Mouse (Mus musculus) small intestine, adult 2 months (tissue): Measurements from ENCODE around the gene Hivep3.

Experiments
- CTCF ChIP-seq: fragments of 200-500 bp; IDR thresholded peaks from 2 replicates; pipeline ENCODE4 v1.5.1; 2012; ENCODE audit warnings: low read depth, mild to moderate bottlenecking, control low read depth, inconsistent platforms, low read length, moderate library complexity, mixed read lengths; ENCODE audit not compliant: insufficient replicate concordance, insufficient read length; ENCODE audit errors: extremely low read depth
- POLR2A ChIP-seq: fragments of 200-500 bp; IDR thresholded peaks from 2 replicates; pipeline ENCODE4 v1.6.1; 2012; ENCODE audit warnings: low read depth, mild to moderate bottlenecking, control low read depth, inconsistent platforms, low read length, moderate library complexity

DNA sequence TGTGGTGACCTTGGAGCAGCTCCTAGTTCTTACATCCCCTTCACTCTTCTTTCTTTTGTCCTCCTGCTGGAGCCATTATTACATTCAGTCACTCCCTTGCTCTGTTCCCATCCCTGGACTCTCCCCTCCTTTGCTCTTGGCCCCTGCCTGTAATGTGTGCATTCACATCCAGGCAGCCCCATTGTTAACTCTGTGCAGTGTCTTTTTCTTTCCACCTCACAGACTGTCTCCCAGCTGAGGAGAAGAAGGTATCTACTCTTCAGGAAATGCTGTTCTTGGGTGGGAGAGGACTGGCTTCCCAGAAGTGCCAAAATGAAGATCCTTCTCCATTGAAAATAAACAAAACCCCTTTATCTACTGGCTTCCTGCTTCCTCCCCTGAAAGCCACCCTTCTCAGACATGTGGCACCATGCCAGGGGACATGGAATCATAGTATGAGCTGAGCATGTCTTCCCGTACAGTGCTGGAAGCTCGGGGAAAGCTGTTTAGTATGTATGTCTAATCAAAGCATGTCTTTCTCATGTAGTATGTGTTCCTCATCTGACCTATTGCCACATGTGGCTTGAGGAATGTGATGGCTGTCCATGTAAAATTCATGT lies 17.9 kb downstream of the Hivep3 start:
- no peak for TF ChIP-seq CTCF
- TF ChIP-seq POLR2A = no peak
